Comparison of ENCODE assay signal across 8 mouse cellular contexts in the genomic region with DNA sequence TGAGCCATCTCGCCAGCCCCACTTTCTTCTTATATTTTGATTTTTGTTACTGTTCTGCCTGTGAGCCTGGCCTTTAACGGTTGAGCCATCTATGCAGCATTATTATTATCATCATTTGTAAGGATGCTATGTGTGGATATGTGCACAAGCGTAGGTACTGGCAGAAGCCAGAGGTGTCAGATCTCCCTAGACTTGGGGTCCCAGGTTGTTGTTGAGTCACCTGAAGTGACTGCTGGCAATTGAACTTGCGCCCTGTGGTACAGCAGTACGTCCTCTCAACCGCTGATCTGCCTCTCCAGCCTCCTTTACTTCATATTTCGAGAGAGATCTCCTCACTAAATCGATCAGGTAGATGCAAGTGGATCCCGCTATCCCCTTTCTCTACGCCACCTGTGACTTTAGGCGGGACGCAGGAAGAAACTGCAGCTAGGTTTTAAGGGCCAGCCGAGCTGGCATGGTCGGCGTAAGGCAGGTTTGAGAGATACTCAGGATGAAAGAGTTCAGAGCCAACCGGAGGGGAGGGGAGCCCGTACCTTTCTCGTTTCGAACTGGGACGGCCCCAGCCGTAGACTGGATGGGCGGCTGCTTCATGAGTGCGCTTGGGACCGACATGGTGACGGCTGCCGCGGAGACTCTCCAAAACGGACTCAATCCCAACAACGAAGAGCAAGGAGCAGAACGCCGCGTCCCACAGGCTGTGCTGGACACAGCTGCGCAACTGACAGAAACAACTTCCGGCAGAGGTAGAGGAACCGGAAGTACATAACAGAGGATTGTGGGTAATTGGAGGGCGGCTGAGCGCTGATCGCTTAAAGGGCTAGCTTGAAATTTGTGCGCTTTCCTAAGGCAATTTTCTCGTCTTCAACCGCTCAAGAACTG. TPM values are rescaled to one million over a fixed set of nuclear protein-coding genes. Genes with fewer than 3 reads are reported as not detected.
DNase-seq lines count a peak whose midpoint lies in the region; ATAC-seq and TF ChIP-seq lines count a peak whose summit lies in the region.
"Not testable (repeated sequence)": the region's sequence is repeated elsewhere in the genome, so short reads cannot be mapped to it uniquely, and the experiment has no call there.

A gene (minus strand): TSS at position 767 of the 879 bp plus-strand sequence.

- not testable (repeated sequence) for H3K27ac ChIP-seq in ES-Bruce4 (ENCODE audit: insufficient read depth, low read length); neural tube, embryonic 14.5 days (ENCODE audit: low read depth, low read length)
- H3K27ac ChIP-seq in forebrain, embryonic 13.5 days = peak within 1 kb of the TSS; percentile 49
- peak within 1 kb of the TSS; percentile 77 for H3K27ac ChIP-seq in liver, postnatal 0 days (ENCODE audit: low read depth)

- H3K36me3 ChIP-seq in ES-Bruce4 (ENCODE audit: control insufficient read depth, insufficient read depth, low read length, poor library complexity, severe bottlenecking); forebrain, embryonic 13.5 days (ENCODE audit: poor library complexity, severe bottlenecking); liver, postnatal 0 days (replicated peaks; ENCODE audit: insufficient read depth, low read length); neural tube, embryonic 14.5 days (ENCODE audit: control insufficient read depth, insufficient read depth, low read length): not testable (repeated sequence)

- H3K9ac ChIP-seq in ES-Bruce4 (ENCODE audit: low read depth, poor library complexity, severe bottlenecking) = peak within 1 kb of the TSS; percentile 53
- H3K9ac ChIP-seq in forebrain, embryonic 13.5 days = peak within 1 kb of the TSS; percentile 64
- peak within 1 kb of the TSS; percentile 76 for H3K9ac ChIP-seq in liver, postnatal 0 days (replicated peaks)
- peak within 1 kb of the TSS; percentile 46 for H3K9ac ChIP-seq in neural tube, embryonic 14.5 days (replicated peaks; ENCODE audit: low read depth, low read length)

- WGBS in forebrain, embryonic 13.5 days = 5% methylated on average over 41 of the region's 41 CpGs
- WGBS in large intestine, adult 2 months = 4% methylated on average over 41 of the region's 41 CpGs
- WGBS in liver, postnatal 0 days (ENCODE audit: insufficient replicate concordance) = 6% methylated on average over 39 of the region's 41 CpGs
- WGBS in neural tube, embryonic 14.5 days = 5% methylated on average over 37 of the region's 41 CpGs

- intact Hi-C loops in heart, postnatal 10 days (cut with DNase I) = loop anchor here (5.0 kb wide), 1 partner anchor 34 kb away; a partner anchor contains a TSS

- TF ChIP-seq POLR2A in ES-Bruce4 (IDR thresholded peaks at IDR 0.05; ENCODE audit: insufficient read depth, low read length) = peak; percentile 81

- peak; percentile 93 for ATAC-seq in cerebellum, adult (ENCODE audit: insufficient number of reproducible peaks, low FRiP score, low TSS enrichment)
- peak; percentile 98 for ATAC-seq in forebrain, embryonic 13.5 days
- peak; percentile 96 for ATAC-seq in liver, postnatal 0 days
- peak; percentile 96 for ATAC-seq in neural tube, embryonic 14.5 days (ENCODE audit: low read depth)

- not testable (repeated sequence) for H3K4me1 ChIP-seq in ES-Bruce4 (ENCODE audit: control insufficient read depth, insufficient read depth, low read length); forebrain, embryonic 13.5 days; liver, postnatal 0 days (ENCODE audit: insufficient read depth); neural tube, embryonic 14.5 days (ENCODE audit: control insufficient read depth, insufficient read depth, low read length)

- DNase-seq in heart, postnatal 10 days = peak; percentile 87
- peak; percentile 81 for DNase-seq in large intestine, adult 2 months (ENCODE audit: low read depth, low spot score)
- DNase-seq in liver, postnatal 0 days = peak; percentile 83
- peak; percentile 79 for DNase-seq in testis, postnatal 10 days (ENCODE audit: low spot score)

- H3K4me3 ChIP-seq in ES-Bruce4 (ENCODE audit: low read depth, low read length) = peak within 1 kb of the TSS; percentile 82
- peak within 1 kb of the TSS; percentile 60 for H3K4me3 ChIP-seq in forebrain, embryonic 13.5 days
- H3K4me3 ChIP-seq in liver, postnatal 0 days (ENCODE audit: low read depth, low read length) = peak within 1 kb of the TSS; percentile 70
- peak within 1 kb of the TSS; percentile 52 for H3K4me3 ChIP-seq in neural tube, embryonic 14.5 days (ENCODE audit: low read depth, low read length)

- H3K27me3 ChIP-seq in ES-Bruce4 (ENCODE audit: control insufficient read depth, insufficient read depth, low read length, poor library complexity, severe bottlenecking); forebrain, embryonic 13.5 days; liver, postnatal 0 days (ENCODE audit: insufficient read depth, low read length); neural tube, embryonic 14.5 days (ENCODE audit: control insufficient read depth, insufficient read depth, low read length): not testable (repeated sequence)

- not testable (repeated sequence) for TF ChIP-seq EP300 in ES-Bruce4 (IDR thresholded peaks at IDR 0.05; ENCODE audit: insufficient read depth, low read depth, low read length); liver, postnatal 0 days (IDR thresholded peaks at IDR 0.05; ENCODE audit: low read depth)

- not testable (repeated sequence) for TF ChIP-seq CTCF in ES-Bruce4 (IDR thresholded peaks at IDR 0.05; ENCODE audit: low read depth, low read length); liver, postnatal 0 days (IDR thresholded peaks at IDR 0.05; ENCODE audit: low read depth)

- peak within 1 kb of the TSS; percentile 85 for H3K4me2 ChIP-seq in forebrain, embryonic 13.5 days
- H3K4me2 ChIP-seq in liver, postnatal 0 days (ENCODE audit: low read depth, low read length) = peak within 1 kb of the TSS; percentile 74
- peak within 1 kb of the TSS; percentile 60 for H3K4me2 ChIP-seq in neural tube, embryonic 14.5 days (ENCODE audit: low read depth, low read length)

- H3K9me3 ChIP-seq in ES-Bruce4 (replicated peaks; ENCODE audit: control insufficient read depth, insufficient read depth, low read length, poor library complexity, severe bottlenecking); forebrain, embryonic 13.5 days (replicated peaks); liver, postnatal 0 days (ENCODE audit: low read length); neural tube, embryonic 14.5 days (ENCODE audit: control insufficient read depth, low read length): not testable (repeated sequence)

RNA-seq across cellular contexts. Expression of the gene that starts here (rescaled TPM):
- 25.9 and 28.0 TPM in 2 replicates for polyA plus RNA-seq in ES-Bruce4 (2011; ENCODE audit: insufficient read depth, insufficient read length, low read depth, missing spikeins)
- 70.7 and 71.7 TPM in 2 replicates for polyA plus RNA-seq in forebrain, embryonic 13.5 days (2015; fragmentation: Nextera tagmentation; extraction: Ambion mirVana)
- 10 to 100 TPM; 25.4 to 28.7 TPM for total RNA-seq in heart, postnatal 10 days (2021)
- 2.4 and 2.9 TPM in 2 replicates for polyA plus RNA-seq in large intestine, adult 2 months (2012; rRNA removed)
- 13.2 and 13.9 TPM in 2 replicates for polyA plus RNA-seq in liver, postnatal 0 days (2015; fragmentation: Nextera tagmentation; extraction: Ambion mirVana)
- 77.1 and 79.2 TPM in 2 replicates for polyA plus RNA-seq in neural tube, embryonic 14.5 days (2014; fragmentation: Nextera tagmentation; extraction: Ambion mirVana)
